Mouse (Mus musculus) embryonic facial prominence, embryonic 13.5 days (tissue): Measurements from ENCODE around the gene Sapcd1. TPM values are rescaled to one million over a fixed set of nuclear protein-coding genes. Genes with fewer than 3 reads are reported as not detected.
A peak's percentile ranks its signal among the peaks of the same experiment; 100 is the strongest.
"Not testable (repeated sequence)": the region's sequence is repeated elsewhere in the genome, so short reads cannot be mapped to it uniquely, and the experiment has no call there.

Source experiments
- ATAC-seq: fragments of 200-750 bp; cut with Nextera tagmentation; 2 replicates; pipeline ENCODE4 v1.8.0; 2017; ENCODE audit warnings: low read depth; ENCODE audit not compliant: insufficient number of reproducible peaks, insufficient read depth, low FRiP score, low TSS enrichment
- H3K27ac ChIP-seq: fragments of 300-500 bp; sonication (generic); 2 replicates; pipeline ENCODE4 v1.5.1; 2015; ENCODE audit warnings: moderate library complexity, mild to moderate bottlenecking, inconsistent platforms
- H3K27me3 ChIP-seq: fragments of 300-500 bp; sonication (generic); 2 replicates; pipeline ENCODE4 v1.6.1; 2015; ENCODE audit warnings: mild to moderate bottlenecking, inconsistent platforms
- H3K36me3 ChIP-seq: fragments of 300-500 bp; sonication (generic); 2 replicates; pipeline ENCODE4 v1.6.1; 2015; ENCODE audit warnings: mild to moderate bottlenecking, inconsistent platforms
- H3K4me1 ChIP-seq: fragments of 300-500 bp; sonication (generic); 2 replicates; pipeline ENCODE4 v1.6.1; 2015; ENCODE audit warnings: inconsistent platforms
- H3K4me2 ChIP-seq: fragments of 300-500 bp; sonication (generic); 2 replicates; pipeline ENCODE4 v1.6.1; 2015; ENCODE audit warnings: moderate library complexity, mild to moderate bottlenecking, inconsistent platforms
- H3K4me3 ChIP-seq: fragments of 300-500 bp; sonication (generic); 2 replicates; pipeline ENCODE4 v1.5.1; 2015; ENCODE audit warnings: mild to moderate bottlenecking, inconsistent platforms
- H3K9ac ChIP-seq: fragments of 300-500 bp; sonication (generic); 2 replicates; pipeline ENCODE4 v1.6.1; 2015; ENCODE audit warnings: mild to moderate bottlenecking, inconsistent platforms
- H3K9me3 ChIP-seq: fragments of 300-500 bp; sonication (generic); 2 replicates; pipeline ENCODE4 v1.6.1; 2016; ENCODE audit warnings: inconsistent platforms
- WGBS: fragments of 180-500 bp; shearing (Covaris S2); methylation state at CpG from one replicate; pipeline ENCODE4 v1.1.7; 2015; ENCODE audit warnings: mixed read lengths; 5-methylcytosine and 5-hydroxymethylcytosine counted together
- polyA plus RNA-seq: library from polyadenylated mRNA; unstranded; fragments of >200 nt; fragmentation: Nextera tagmentation; extraction: Ambion mirVana; gene quantifications from 2 replicates; pipeline ENCODE4 v1.2.1, GENCODE M21; 2015

Sapcd1 gene
- polyA plus RNA-seq, 1 experiment from 2014 or later, result 19.5 TPM

- no peak overlapping the region for H3K4me3 ChIP-seq
- WGBS, result 86% methylated on average over 4 of the region's 4 CpGs
- H3K4me1 ChIP-seq, result peaks cover 32% of the 10 kb centered on the region
- ATAC-seq, result no peak
- no peaks in the 10 kb centered on the region for H3K27me3 ChIP-seq
- H3K4me2 ChIP-seq, result no peak overlapping the region
- H3K9me3 ChIP-seq, result no peaks in the 10 kb centered on the region
- no peak overlapping the region for H3K27ac ChIP-seq
- H3K36me3 ChIP-seq, result no peaks in the 10 kb centered on the region
- 0 out of 2 replicates have a peak overlapping the region, but pooled peaks have one; percentile 2 for H3K9ac ChIP-seq
Measured at GRCm38 (mm10) chr17:35043794-35044193, 16.0 kb upstream of the Sapcd1 start.

DNA sequence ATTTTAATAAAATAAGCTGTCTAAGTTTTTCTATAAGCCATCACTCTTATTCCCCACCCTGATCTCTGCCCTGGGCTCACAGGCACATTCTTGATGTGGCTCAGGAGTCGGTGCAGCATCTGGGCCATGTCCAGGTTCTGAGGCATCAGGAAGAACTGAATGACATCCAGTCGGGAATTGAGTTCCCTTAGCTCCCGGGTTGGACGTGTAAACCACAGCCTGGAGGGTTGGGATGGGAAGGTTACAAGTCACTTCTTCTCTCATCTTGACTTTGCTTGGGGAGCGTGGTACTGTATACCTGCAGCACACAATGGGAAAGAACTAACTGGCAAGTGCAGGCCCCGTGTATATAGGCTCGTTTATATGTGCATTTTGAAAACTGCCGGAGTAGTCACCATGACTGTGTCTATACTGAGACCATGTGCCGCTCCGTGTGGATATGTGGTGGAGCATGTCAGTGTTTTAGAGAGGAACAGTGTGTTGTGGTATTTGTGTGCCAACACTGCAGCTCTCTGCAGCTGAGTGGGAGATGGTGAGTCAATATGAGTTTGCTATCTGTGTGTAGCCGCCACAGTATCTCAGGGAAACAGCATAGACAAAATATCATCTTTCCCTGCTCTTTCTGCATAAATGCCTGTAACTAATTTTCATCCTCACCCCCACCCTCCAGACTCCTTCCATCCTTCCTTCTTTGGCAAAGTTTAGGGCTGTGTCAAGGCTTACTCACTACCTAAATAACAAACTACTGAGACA is 11.5 kb upstream of the Sapcd1 start:
- no peak for ATAC-seq

GRCm38 (mm10) chr17:35034896-35035295 is 7.1 kb upstream of the Sapcd1 start:
- H3K4me3 ChIP-seq, result no peak overlapping the region
- H3K27me3 ChIP-seq, result no peaks in the 10 kb centered on the region
- H3K4me2 ChIP-seq, result no peak overlapping the region
- no peaks in the 10 kb centered on the region for H3K36me3 ChIP-seq
- H3K27ac ChIP-seq, result no peak overlapping the region
- 65% methylated on average over 6 of the region's 6 CpGs for WGBS
- ATAC-seq, result no peak
- H3K4me1 ChIP-seq, result peaks cover 1% of the 10 kb centered on the region
- H3K9ac ChIP-seq, result no peak overlapping the region
- no peaks in the 10 kb centered on the region for H3K9me3 ChIP-seq

More for the DNA sequence above, 11.5 kb upstream of the Sapcd1 start:
- Histone ChIP-seq H3K27ac (no peak overlapping the region), H3K4me2 (no peak overlapping the region), H3K9ac (no peak overlapping the region), H3K27me3 (no peaks in the 10 kb centered on the region), H3K4me1 (no peaks in the 10 kb centered on the region; the same call in 1 of the 2 replicates), H3K4me3 (no peak overlapping the region), H3K36me3 (no peaks in the 10 kb centered on the region), H3K9me3 (no peaks in the 10 kb centered on the region)
- WGBS, result 80% methylated on average over 11 of the region's 11 CpGs

DNA sequence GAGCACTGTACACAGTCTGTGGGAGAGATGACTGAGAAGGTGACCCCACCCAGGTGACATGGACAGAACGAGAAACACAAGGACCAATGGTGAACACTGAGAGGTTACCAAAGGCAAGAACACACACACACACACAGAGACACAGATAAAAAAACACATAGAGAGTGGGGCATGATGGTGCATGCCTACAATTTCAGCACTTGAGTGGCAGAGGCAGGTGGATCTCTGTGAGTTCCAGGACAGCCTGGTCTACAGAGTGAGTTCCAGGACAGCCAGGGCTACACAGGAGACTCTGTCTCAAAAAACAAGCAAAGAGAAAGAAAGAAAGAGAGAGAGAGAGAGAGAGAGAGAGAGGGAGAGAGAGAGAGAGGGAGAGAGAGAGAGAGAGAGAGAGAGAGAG is 5.9 kb upstream of the Sapcd1 start:
- not testable (repeated sequence) for H3K27ac ChIP-seq, H3K9ac ChIP-seq, H3K9me3 ChIP-seq, ATAC-seq, H3K27me3 ChIP-seq, H3K36me3 ChIP-seq, H3K4me1 ChIP-seq, H3K4me3 ChIP-seq, H3K4me2 ChIP-seq
- WGBS, result 65% methylated on average over 1 of the region's 1 CpGs

DNA sequence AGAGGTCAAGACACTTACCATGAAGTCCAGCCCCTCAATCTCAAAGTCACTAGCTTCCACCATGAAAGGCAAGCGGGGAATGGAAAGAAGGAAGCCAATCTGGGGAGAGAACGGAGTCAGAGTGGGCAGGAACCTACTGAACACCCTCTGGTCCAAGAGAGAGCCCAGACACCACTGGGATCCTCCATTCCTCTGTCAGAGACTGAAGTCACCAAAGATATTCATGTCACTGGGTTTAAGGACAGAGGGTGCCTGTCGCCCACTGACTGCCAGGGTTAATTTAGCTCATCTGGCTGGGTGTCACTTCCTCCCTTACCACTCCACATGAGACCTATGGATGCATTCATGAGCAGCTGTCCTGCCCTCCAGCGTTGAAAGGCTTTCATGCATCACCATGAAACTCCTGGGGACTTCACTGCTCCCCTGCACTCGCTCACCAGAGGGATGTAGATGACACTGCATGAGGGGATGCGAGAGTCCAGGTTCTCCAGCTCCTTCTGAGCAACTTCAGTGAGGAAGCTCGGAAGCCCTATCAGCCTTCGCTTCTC is 4.6 kb upstream of the Sapcd1 start:
- Histone ChIP-seq H3K4me3 (no peak overlapping the region), H3K9ac (no peak overlapping the region), H3K27ac (no peak overlapping the region), H3K4me1 (peaks cover 12% of the 10 kb centered on the region), H3K27me3 (no peaks in the 10 kb centered on the region), H3K36me3 (no peaks in the 10 kb centered on the region), H3K9me3 (no peaks in the 10 kb centered on the region), H3K4me2 (no peak overlapping the region)
- no peak for ATAC-seq
- WGBS, result 73% methylated on average over 8 of the region's 8 CpGs

DNA sequence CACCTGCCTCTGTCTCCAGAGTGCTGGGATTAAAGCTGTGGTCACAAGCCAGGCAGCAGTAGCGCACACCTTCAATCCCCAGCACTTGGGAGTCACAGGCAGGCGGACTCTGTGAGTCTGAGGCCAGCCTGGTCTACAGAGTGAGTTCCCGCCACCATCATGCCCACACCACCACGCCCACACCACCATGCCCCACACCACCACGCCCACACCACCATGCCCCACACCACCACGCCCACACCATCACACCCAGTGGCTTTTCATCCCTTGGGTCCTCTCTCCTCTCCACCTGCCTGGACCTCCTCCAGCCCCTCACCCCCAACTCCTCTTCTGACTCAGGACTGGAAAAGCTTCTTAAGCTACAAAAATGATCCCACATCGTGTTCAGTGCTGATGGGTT is 4.1 kb upstream of the Sapcd1 start:
- 93% methylated on average over 7 of the region's 7 CpGs for WGBS

DNA sequence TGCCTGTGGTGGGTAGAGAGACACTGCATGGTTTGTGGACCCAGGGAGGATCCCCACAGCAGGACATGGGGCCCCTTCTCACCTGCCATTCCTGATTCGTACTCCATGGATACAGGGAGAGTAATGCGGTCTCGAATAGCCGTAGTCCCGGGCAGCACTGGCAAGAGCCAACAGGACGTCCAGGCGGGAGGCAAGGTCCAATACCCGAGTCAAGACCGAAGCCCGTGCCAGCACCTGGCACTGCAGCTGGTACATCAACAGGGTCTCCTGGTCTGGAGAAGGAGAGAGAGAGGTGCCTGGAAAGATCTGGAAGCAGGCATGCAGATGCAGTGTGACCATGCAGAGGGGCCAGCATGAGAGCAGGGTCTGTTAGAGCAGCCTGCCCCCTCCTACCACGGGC is 3.5 kb upstream of the Sapcd1 start:
- no peak overlapping the region for H3K4me2 ChIP-seq
- no peaks in the 10 kb centered on the region for H3K27me3 ChIP-seq
- peaks cover 20% of the 10 kb centered on the region for H3K4me1 ChIP-seq
- H3K4me3 ChIP-seq, result no peak overlapping the region
- H3K27ac ChIP-seq, result no peak overlapping the region
- H3K9me3 ChIP-seq, result no peaks in the 10 kb centered on the region
- no peak for ATAC-seq
- H3K9ac ChIP-seq, result no peak overlapping the region
- 92% methylated on average over 11 of the region's 11 CpGs for WGBS
- H3K36me3 ChIP-seq, result no peaks in the 10 kb centered on the region

More for the DNA sequence above, 4.1 kb upstream of the Sapcd1 start:
- no peak overlapping the region for H3K9ac ChIP-seq
- no peak overlapping the region for H3K4me2 ChIP-seq
- no peaks in the 10 kb centered on the region for H3K9me3 ChIP-seq
- H3K4me1 ChIP-seq, result peaks cover 15% of the 10 kb centered on the region
- H3K27me3 ChIP-seq, result no peaks in the 10 kb centered on the region
- H3K4me3 ChIP-seq, result no peak overlapping the region
- no peak for ATAC-seq
- no peaks in the 10 kb centered on the region for H3K36me3 ChIP-seq
- no peak overlapping the region for H3K27ac ChIP-seq

DNA sequence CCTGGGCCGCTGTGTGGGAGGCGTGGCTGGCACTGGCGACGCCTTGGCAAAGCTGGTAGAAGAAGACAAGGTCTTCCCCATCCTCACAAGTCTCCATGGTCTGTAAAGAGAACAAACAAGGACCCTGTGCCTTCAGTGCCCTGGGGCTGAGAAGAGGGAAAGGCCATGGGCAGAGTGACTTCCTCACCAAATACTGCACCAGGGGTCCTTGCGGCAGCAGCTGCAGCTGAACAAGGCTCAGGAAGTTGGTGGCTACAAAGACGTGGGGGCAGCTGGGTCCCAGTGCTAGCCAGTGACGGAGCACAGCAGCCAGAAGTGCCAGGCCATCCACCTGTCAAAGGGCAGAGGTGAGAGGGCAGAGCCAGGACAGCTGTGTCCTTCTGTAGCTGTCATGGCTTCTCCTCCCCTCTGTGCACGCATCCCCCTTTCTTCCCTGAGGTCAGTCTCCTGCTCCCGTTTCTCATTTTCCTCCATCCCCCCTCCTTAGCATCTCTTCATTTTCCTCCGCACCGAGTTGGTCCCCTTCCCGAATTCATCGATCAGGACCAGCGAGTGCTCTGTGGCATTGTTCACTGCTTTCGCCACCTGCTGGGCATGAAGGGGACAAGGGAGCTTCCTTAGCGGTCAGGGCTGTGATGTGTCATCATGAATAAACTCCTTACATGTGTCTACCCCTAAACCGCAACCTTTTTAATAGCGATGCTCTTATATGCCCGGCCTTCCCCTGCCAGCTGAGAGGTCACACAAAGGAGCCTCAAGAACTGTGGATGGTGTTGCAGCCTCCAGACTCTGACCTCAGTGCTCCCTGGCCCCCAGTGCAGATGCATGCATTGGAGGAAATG is 2.1 kb upstream of the Sapcd1 start:
- no peak for ATAC-seq
- no peak overlapping the region for H3K4me3 ChIP-seq

GRCm38 (mm10) chr17:35028315-35028714 is 499 bp upstream of the Sapcd1 start:
- Histone ChIP-seq H3K4me2 (no peak overlapping the region), H3K27me3 (no peaks in the 10 kb centered on the region), H3K27ac (no peak overlapping the region), H3K36me3 (no peaks in the 10 kb centered on the region), H3K4me3 (no peak overlapping the region), H3K9me3 (no peaks in the 10 kb centered on the region), H3K9ac (no peak overlapping the region), H3K4me1 (peaks cover 37% of the 10 kb centered on the region)
- 71% methylated on average over 2 of the region's 2 CpGs for WGBS
- ATAC-seq, result no peak

More for the DNA sequence above, 2.1 kb upstream of the Sapcd1 start:
- Histone ChIP-seq H3K36me3 (no peaks in the 10 kb centered on the region), H3K9me3 (no peaks in the 10 kb centered on the region), H3K4me1 (peaks cover 29% of the 10 kb centered on the region), H3K9ac (0 out of 2 replicates have a peak overlapping the region, but pooled peaks have one; percentile 58), H3K4me2 (peak overlapping the region; percentile 24), H3K27me3 (no peaks in the 10 kb centered on the region), H3K27ac (no peak overlapping the region)
- WGBS, result 31% methylated on average over 19 of the region's 19 CpGs

DNA sequence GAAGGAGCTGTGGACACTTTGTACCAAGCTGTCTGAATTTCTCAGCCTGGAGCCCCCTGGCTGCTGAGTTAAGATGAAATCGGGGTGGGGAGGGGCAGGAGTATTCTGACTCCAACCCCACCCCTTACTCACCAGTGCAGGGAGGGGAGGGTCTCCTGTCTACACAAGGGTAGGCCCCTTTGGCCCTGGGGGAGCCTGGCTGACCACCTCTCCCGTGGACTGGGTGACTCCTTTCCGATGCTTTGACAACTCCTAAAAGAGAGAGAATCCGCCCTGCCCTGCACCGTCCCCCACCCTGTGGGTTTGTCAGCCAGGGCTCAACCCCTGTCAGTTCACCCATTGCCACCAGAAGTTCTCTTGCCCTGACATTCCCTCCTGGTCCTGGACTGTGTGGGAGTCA is 1.6 kb downstream of the Sapcd1 start:
- Histone ChIP-seq H3K9me3 (no peaks in the 10 kb centered on the region), H3K4me3 (no peak overlapping the region), H3K9ac (peak overlapping the region; percentile 44; the same call in 1 of the 2 replicates), H3K36me3 (no peaks in the 10 kb centered on the region), H3K27ac (peak overlapping the region; percentile 87), H3K4me1 (peaks cover 44% of the 10 kb centered on the region), H3K4me2 (peak overlapping the region; percentile 24), H3K27me3 (no peaks in the 10 kb centered on the region)
- no peak for ATAC-seq
- 77% methylated on average over 5 of the region's 5 CpGs for WGBS

DNA sequence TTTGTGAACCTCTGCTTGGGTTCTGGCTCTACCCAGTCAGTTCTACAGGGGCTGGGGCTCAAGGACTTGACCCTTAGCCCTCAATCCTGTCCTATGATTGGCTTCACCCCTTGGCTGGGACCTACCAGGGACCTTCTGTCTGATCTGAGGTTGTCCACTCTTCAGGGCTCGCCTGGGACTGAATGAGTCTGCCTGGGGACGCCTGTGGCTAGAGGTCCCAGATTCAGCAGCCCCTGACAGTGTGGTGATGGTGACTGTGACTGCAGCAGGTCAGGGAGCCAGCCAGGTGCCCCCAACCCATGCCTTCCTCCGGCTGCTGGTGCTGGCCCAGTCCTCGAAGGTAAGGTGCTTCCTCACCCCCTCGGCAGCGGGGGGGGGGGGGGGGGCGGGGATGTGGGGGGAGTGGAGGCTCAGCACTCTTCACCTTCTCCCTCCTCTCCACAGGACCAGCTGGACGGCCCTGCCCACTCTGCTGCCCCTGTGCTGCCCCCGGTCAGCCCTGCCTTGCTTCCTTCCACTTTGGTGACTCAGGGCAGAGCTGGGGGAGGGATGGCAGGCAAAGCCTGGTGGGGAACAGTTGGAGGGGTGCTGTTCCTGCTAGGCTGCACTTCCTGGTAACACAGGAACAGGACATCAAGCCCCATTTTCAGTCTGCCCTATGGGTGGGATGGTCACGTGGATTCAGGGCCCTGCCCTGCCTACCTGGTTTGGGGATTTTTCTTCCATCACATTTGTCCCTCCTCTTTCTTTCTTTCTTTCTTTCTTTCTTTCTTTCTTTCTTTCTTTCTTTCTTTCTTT is 2.9 kb downstream of the Sapcd1 start:
- Histone ChIP-seq H3K4me2 (no peak overlapping the region), H3K9ac (peak overlapping the region; percentile 44; the same call in 1 of the 2 replicates), H3K9me3 (no peaks in the 10 kb centered on the region), H3K4me3 (no peak overlapping the region), H3K4me1 (peaks cover 48% of the 10 kb centered on the region), H3K27ac (no peak overlapping the region), H3K27me3 (no peaks in the 10 kb centered on the region), H3K36me3 (no peaks in the 10 kb centered on the region)
- 65% methylated on average over 9 of the region's 10 CpGs for WGBS
- no peak for ATAC-seq
